Mouse (Mus musculus) forebrain, embryonic 12.5 days (tissue): ENCODE results near the gene Olfr1012. TPM values are rescaled to one million over a fixed set of nuclear protein-coding genes. Genes with fewer than 3 reads are reported as not detected.
A peak's percentile ranks its signal among the peaks of the same experiment; 100 is the strongest.
"Not testable (repeated sequence)": the region's sequence is repeated elsewhere in the genome, so short reads cannot be mapped to it uniquely, and the experiment has no call there.

Source experiments
- ATAC-seq: fragments of 200-750 bp; cut with Nextera tagmentation; 2 replicates; pipeline ENCODE4 v1.8.0; 2017; ENCODE audit warnings: moderate TSS enrichment; ENCODE audit not compliant: low FRiP score
- H3K27ac ChIP-seq: fragments of 300-500 bp; sonication (generic); 2 replicates; pipeline ENCODE4 v1.5.1; 2016; ENCODE audit warnings: mild to moderate bottlenecking
- H3K27me3 ChIP-seq: fragments of 300-500 bp; sonication (generic); 2 replicates; pipeline ENCODE4 v1.6.1; 2016; ENCODE audit warnings: mild to moderate bottlenecking
- H3K36me3 ChIP-seq: fragments of 300-500 bp; sonication (generic); replicated peaks from 2 replicates; pipeline ENCODE4 v1.6.1; 2016; ENCODE audit warnings: mild to moderate bottlenecking
- H3K4me1 ChIP-seq: fragments of 300-500 bp; sonication (generic); 2 replicates; pipeline ENCODE4 v1.6.1; 2016
- H3K4me2 ChIP-seq: fragments of 300-500 bp; sonication (generic); 2 replicates; pipeline ENCODE4 v1.6.1; 2016; ENCODE audit warnings: mild to moderate bottlenecking, moderate library complexity
- H3K4me3 ChIP-seq: fragments of 300-500 bp; sonication (generic); replicated peaks from 2 replicates; pipeline ENCODE4 v1.5.1; 2016; ENCODE audit warnings: mild to moderate bottlenecking
- H3K9ac ChIP-seq: fragments of 300-500 bp; sonication (generic); 2 replicates; pipeline ENCODE4 v1.6.1; 2016; ENCODE audit warnings: mild to moderate bottlenecking
- H3K9me3 ChIP-seq: fragments of 300-500 bp; sonication (generic); 2 replicates; pipeline ENCODE4 v1.6.1; 2016
- WGBS: fragments of 180-500 bp; shearing (Covaris S2); methylation state at CpG from one replicate; pipeline ENCODE4 v1.1.7; 2016; 5-methylcytosine and 5-hydroxymethylcytosine counted together
- polyA plus RNA-seq: library from polyadenylated mRNA; unstranded; fragments of >200 nt; fragmentation: Nextera tagmentation; extraction: Ambion mirVana; gene quantifications from 2 replicates; pipeline ENCODE4 v1.2.1, GENCODE M21; 2016

Gene Olfr1012
- polyA plus RNA-seq, result not detected in 2 replicates

DNA sequence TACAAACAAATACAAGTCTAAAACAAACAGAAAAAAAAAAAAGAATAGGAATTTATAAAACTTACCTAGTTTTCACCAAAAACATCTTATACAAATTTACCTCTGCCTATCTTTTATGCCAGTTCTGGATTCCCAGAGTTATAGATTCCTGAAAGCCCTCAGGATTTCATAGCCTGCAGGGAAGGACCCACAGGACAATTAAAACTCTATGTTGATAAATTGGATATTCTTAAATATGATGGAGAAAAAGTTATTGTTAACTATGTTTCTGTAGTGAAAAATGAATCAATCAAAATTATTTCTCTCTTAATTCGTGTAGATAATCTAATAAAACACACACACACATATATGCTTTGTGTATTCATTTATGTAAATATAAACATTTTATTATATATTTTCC is at the start of gene Olfr1012:
Gene Olfr1012, minus strand, starts transcription at position 101 of the 400 bp plus-strand sequence.
- Histone ChIP-seq H3K27ac (no peak within 1 kb of the TSS), H3K4me3 (no peak within 1 kb of the TSS), H3K4me1 (no peaks in the 10 kb centered on the region), H3K9ac (no peak within 1 kb of the TSS), H3K36me3 (no peaks in the 10 kb centered on the region), H3K4me2 (no peak within 1 kb of the TSS), H3K9me3 (no peaks in the 10 kb centered on the region), H3K27me3 (no peaks in the 10 kb centered on the region)
- ATAC-seq, result no peak
- 87% methylated on average over 1 of the region's 1 CpGs for WGBS

DNA sequence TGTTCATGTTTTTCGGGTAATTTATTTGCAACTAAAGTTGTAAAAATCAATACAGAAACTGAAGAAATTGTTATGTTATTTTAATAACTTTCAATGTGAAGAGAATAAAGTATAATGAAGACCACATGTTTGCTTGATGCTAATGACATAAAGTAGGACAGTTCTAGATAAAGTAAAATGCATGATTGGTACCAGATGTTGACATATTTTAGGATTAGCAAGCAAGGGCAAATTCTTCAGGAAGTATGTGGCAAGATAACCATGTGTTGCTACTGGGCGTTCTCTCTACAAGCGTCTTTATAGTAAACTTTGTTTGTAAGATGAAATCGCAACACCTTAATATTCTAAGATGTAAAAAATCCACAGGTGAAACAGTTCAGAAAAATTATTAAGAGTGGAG is 41.9 kb upstream of the Olfr1012 start:
- H3K4me1 ChIP-seq, result no peaks in the 10 kb centered on the region
- no peaks in the 10 kb centered on the region for H3K9me3 ChIP-seq
- H3K27me3 ChIP-seq, result no peaks in the 10 kb centered on the region
- H3K4me3 ChIP-seq, result no peak overlapping the region
- H3K36me3 ChIP-seq, result no peaks in the 10 kb centered on the region
- no peak overlapping the region for H3K9ac ChIP-seq
- H3K27ac ChIP-seq, result no peak overlapping the region
- no peak overlapping the region for H3K4me2 ChIP-seq
- ATAC-seq, result no peak
- WGBS, result 90% methylated on average over 4 of the region's 4 CpGs

DNA sequence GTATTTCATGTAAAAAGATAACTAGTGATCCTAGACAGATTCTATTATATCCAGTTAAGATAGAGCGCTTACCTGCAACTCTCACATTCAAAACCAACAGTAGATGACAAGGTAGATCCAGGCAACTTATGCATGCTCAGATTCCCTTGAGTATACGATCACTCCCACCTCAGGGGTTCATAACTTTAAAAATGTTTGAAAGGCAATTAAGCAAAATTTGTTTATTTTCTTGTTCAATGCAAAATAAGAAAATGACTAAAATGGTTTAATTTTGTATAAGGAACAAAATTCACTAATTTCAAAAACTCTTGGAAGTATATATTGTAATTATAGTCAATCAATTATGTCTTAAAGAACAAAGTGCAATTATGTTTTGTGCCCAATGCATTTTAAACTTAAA is 39.9 kb upstream of the Olfr1012 start, which contains the start of gene Olfr1016:
Gene Olfr1016, minus strand, starts transcription at position 101 of the 400 bp plus-strand sequence.
- H3K36me3 ChIP-seq, result no peaks in the 10 kb centered on the region
- WGBS, result 89% methylated on average over 2 of the region's 2 CpGs
- H3K4me3 ChIP-seq, result no peak within 1 kb of the TSS
- no peaks in the 10 kb centered on the region for H3K4me1 ChIP-seq
- H3K4me2 ChIP-seq, result no peak within 1 kb of the TSS
- no peaks in the 10 kb centered on the region for H3K27me3 ChIP-seq
- H3K9ac ChIP-seq, result no peak within 1 kb of the TSS
- H3K9me3 ChIP-seq, result no peaks in the 10 kb centered on the region
- H3K27ac ChIP-seq, result no peak within 1 kb of the TSS
- no peak for ATAC-seq

DNA sequence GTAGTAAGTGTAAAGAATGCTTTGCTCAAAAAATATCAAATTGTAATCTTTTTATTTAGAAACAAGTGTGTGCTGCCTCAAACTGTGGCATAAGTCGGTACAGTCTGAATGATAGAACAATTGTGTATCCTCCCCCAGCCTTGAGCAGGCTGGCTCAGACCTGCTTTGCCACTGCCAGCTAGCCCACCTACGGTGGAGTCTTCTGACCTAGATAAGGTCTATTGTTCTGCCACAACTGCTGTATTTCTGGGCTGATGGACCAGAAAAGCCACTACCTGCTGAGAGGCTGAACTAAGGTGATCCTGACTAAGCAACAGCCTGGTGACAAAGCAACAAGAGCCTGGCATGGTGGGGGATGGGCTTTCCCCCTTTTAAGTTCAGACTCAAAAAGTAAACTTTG is 29.8 kb upstream of the Olfr1012 start:
- H3K27ac ChIP-seq, result no peak overlapping the region
- no peaks in the 10 kb centered on the region for H3K27me3 ChIP-seq
- H3K9ac ChIP-seq, result no peak overlapping the region
- no peak overlapping the region for H3K4me3 ChIP-seq
- no peak overlapping the region for H3K4me2 ChIP-seq
- WGBS, result 17% methylated on average over 2 of the region's 2 CpGs
- H3K4me1 ChIP-seq, result no peaks in the 10 kb centered on the region
- no peaks in the 10 kb centered on the region for H3K36me3 ChIP-seq
- H3K9me3 ChIP-seq, result no peaks in the 10 kb centered on the region
- no peak for ATAC-seq

DNA sequence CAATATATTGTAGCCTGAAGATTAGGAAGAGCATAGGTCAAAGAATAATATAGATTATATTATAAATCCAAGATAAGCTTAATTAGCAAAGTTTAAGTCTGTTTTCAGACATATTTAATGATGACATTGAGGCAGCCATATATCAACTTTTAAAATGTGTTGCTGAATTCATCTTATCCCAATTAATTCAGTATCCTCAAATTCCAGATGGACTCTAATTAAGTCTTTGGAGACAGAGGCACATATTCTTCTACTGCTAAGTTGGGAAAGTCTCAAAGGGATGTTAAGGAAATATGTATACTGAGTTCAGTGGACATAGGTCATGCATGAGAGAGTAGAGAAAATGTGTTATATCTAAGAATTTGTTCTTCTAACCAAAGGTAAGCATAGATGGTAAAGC is 19.2 kb upstream of the Olfr1012 start, which contains the start of gene Olfr1015:
Gene Olfr1015, plus strand, starts transcription at position 301 of the 400 bp plus-strand sequence.
- Histone ChIP-seq H3K4me3 (no peak within 1 kb of the TSS), H3K27me3 (no peaks in the 10 kb centered on the region), H3K9ac (no peak within 1 kb of the TSS), H3K36me3 (no peaks in the 10 kb centered on the region), H3K4me2 (no peak within 1 kb of the TSS), H3K9me3 (no peaks in the 10 kb centered on the region), H3K4me1 (no peaks in the 10 kb centered on the region), H3K27ac (no peak within 1 kb of the TSS)
- no peak for ATAC-seq

DNA sequence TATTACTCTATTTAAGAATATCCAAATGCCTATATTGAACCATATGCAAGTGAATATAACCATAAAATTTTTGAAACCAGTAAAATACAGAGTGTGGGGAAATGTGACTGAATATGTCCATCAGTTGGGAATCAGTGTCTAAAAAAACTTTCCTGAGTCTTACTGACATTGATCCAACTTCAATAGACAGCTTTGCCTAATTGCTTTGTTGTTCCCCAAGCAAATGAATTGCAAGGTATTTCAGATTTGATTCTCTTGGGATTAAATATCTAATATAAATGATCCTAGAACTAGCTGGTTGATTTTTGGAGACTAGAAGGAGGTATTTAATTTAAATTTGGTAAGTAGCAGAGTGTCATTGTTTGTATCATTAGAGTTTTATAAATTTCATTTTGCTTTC is 9.8 kb upstream of the Olfr1012 start, which contains the start of gene Olfr1014:
Gene Olfr1014, plus strand, starts transcription at position 301 of the 400 bp plus-strand sequence.
- H3K9me3 ChIP-seq, result no peaks in the 10 kb centered on the region
- H3K4me1 ChIP-seq, result no peaks in the 10 kb centered on the region
- H3K4me3 ChIP-seq, result no peak within 1 kb of the TSS
- H3K27ac ChIP-seq, result no peak within 1 kb of the TSS
- no peaks in the 10 kb centered on the region for H3K27me3 ChIP-seq
- no peak within 1 kb of the TSS for H3K9ac ChIP-seq
- H3K36me3 ChIP-seq, result no peaks in the 10 kb centered on the region
- no peak within 1 kb of the TSS for H3K4me2 ChIP-seq
- ATAC-seq, result no peak

DNA sequence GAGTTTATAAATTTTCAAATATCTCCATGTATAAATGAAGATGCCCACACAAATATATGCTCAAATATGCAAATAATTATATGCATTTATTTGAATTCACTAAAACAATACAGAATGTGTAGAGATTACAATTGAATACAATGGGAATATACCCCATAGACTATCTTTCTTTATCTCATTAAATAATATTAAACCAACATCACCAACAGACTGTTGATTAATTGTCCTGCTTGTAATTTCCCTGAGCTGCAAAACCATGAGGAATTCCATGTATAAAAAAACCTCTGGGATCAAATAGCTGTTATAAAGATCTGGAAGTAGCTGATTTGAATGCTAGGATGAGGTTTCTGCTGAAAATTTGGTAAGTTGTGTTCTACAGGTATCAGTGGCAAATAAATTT is 4.2 kb upstream of the Olfr1012 start, which contains the start of gene Olfr1013:
Gene Olfr1013, plus strand, starts transcription at position 301 of the 400 bp plus-strand sequence.
- H3K4me2 ChIP-seq, result no peak within 1 kb of the TSS
- H3K4me1 ChIP-seq, result no peaks in the 10 kb centered on the region
- no peak within 1 kb of the TSS for H3K27ac ChIP-seq
- H3K9me3 ChIP-seq, result no peaks in the 10 kb centered on the region
- no peak for ATAC-seq
- no peak within 1 kb of the TSS for H3K9ac ChIP-seq
- H3K27me3 ChIP-seq, result no peaks in the 10 kb centered on the region
- no peak within 1 kb of the TSS for H3K4me3 ChIP-seq
- H3K36me3 ChIP-seq, result no peaks in the 10 kb centered on the region

DNA sequence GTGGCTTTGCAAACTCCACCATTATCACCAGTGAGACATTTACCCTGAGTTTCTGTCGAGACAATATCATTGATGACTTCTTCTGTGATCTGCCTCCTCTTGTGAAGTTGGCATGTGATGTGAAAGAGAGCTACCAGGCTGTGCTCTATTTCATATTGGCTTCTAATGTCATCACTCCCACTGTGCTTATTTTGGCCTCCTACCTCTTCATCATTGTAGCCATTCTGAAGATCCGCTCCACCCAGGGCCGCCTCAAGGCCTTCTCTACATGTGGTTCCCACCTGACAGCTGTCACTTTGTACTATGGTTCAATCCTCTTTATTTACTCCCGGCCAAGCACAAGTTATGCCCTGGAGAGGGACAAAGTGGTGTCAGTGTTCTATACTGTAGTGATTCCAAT is 8.7 kb downstream of the Olfr1012 start:
- no peaks in the 10 kb centered on the region for H3K9me3 ChIP-seq
- H3K36me3 ChIP-seq, result no peaks in the 10 kb centered on the region
- ATAC-seq, result no peak
- WGBS, result 86% methylated on average over 4 of the region's 4 CpGs
- H3K27me3 ChIP-seq, result no peaks in the 10 kb centered on the region
- no peaks in the 10 kb centered on the region for H3K4me1 ChIP-seq
- H3K4me2 ChIP-seq, result no peak overlapping the region
- no peak overlapping the region for H3K9ac ChIP-seq
- H3K4me3 ChIP-seq, result no peak overlapping the region
- H3K27ac ChIP-seq, result no peak overlapping the region

DNA sequence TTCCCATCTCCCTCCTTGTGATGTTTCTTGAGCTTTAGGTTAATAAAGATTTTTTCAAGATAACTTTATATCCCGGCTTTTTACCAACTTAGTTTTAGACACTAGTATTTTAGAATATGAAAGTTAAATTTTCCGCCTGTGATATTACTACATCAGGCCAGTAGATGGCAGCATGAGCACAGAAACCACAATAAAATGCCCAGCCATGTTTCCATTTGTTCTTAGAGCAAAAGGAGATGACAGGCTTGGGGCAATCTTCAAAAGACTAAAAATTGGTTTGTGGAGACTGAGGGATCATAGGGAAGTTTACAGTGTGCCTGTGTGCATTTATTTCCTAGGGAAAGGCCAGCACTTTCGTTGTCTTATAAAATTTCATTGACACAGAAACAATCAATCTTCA is 36.8 kb downstream of the Olfr1012 start:
- H3K9ac ChIP-seq, result no peak overlapping the region
- 0 out of 2 replicates have a peak, but pooled peaks have one; percentile 36 for ATAC-seq
- WGBS, result 19% methylated on average over 3 of the region's 3 CpGs

DNA sequence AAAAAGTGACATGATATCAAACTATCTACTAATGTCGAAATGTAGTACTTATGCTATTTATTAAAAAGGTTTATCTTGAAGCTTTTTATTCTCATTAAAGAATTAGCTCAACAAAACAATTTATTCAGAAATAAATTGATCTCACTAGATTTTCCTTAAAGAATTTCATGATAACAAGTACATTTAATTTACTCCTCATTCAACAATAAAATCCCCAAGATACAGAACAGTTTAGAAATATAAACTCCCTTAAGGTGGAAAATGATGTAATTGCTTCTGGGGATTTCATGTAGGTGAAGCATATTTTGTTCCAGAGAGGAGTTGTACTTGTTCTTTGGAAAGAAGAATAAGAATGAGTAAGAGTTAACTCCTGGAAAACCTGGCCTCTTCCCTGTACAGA is 47.4 kb downstream of the Olfr1012 start, which contains the start of gene Olfr1009:
Gene Olfr1009, plus strand, starts transcription at position 301 of the 400 bp plus-strand sequence.
- H3K4me1 ChIP-seq, result no peaks in the 10 kb centered on the region
- no peak within 1 kb of the TSS for H3K9ac ChIP-seq
- H3K4me2 ChIP-seq, result no peak within 1 kb of the TSS
- H3K9me3 ChIP-seq, result no peaks in the 10 kb centered on the region
- H3K27me3 ChIP-seq, result no peaks in the 10 kb centered on the region
- no peak within 1 kb of the TSS for H3K4me3 ChIP-seq
- no peak within 1 kb of the TSS for H3K27ac ChIP-seq
- 79% methylated on average over 1 of the region's 1 CpGs for WGBS
- ATAC-seq, result no peak
- no peaks in the 10 kb centered on the region for H3K36me3 ChIP-seq

More for the DNA sequence above, 36.8 kb downstream of the Olfr1012 start:
- Histone ChIP-seq H3K4me3 (no peak overlapping the region), H3K27me3 (no peaks in the 10 kb centered on the region), H3K9me3 (no peaks in the 10 kb centered on the region), H3K4me2 (no peak overlapping the region), H3K27ac (no peak overlapping the region), H3K36me3 (no peaks in the 10 kb centered on the region), H3K4me1 (no peaks in the 10 kb centered on the region)

DNA sequence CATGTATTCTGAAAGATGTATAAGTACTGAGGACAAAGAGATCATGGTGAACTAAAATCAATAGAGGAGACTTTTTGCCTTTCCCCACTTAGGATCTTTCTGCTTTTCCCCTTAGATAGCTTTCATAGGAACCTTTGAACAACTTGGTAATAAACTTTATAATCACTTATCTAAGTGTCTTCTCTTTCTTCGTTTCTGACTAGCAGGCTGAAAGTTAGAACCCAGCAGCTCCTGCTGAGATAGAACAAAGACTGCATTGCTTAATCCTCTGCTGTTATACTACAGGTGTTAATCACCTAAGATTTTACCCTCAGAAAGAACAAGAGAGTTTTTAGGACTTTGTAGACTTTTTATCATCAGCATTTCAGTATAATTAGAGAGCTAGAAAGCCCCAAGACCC is 51.4 kb downstream of the Olfr1012 start:
- ATAC-seq, result no peak
- H3K27me3 ChIP-seq, result no peaks in the 10 kb centered on the region
- 0 out of 2 replicates have a peak, but pooled peaks cover 3% of the 10 kb centered on the region for H3K9me3 ChIP-seq
- no peak overlapping the region for H3K4me3 ChIP-seq
- H3K36me3 ChIP-seq, result no peaks in the 10 kb centered on the region
- WGBS, result 26% methylated on average over 1 of the region's 1 CpGs
- no peak overlapping the region for H3K4me2 ChIP-seq
- H3K4me1 ChIP-seq, result no peaks in the 10 kb centered on the region
- H3K27ac ChIP-seq, result no peak overlapping the region
- no peak overlapping the region for H3K9ac ChIP-seq

DNA sequence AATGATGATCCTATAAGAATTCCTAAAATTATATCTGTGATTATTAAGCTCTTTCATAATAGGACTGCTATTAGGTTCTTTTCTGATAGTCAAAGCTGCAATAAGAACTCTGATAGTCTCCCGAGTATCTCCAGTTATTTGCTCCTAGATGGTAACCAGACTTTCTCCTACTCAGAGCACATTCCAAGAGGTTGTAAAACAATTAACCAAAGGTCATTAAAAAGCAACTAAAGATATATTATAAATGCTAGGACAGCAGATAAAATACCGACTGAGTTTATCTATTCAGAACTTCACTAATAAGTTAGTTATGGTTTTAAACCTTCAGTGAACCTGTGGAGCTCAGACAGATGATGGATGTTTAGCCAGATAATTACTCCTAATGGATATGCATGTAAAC is 51.9 kb downstream of the Olfr1012 start:
- H3K36me3 ChIP-seq, H3K4me1 ChIP-seq, ATAC-seq, H3K4me3 ChIP-seq, H3K27ac ChIP-seq, H3K4me2 ChIP-seq, H3K9me3 ChIP-seq, H3K9ac ChIP-seq, H3K27me3 ChIP-seq: not testable (repeated sequence)
- WGBS, result 82% methylated on average over 2 of the region's 2 CpGs
